Mouse (Mus musculus) urinary bladder, postnatal 25 days (tissue): ENCODE data around the gene Ect2.

Source experiments
- DNase-seq: peaks from one replicate; pipeline ENCODE4 v3.0.0; 2022; ENCODE audit warnings: low spot score

Gene Ect2

GRCm38 (mm10) chr3:27067206-27067605 lies 86.5 kb downstream of the Ect2 start:
- DNase-seq: no peak

DNA sequence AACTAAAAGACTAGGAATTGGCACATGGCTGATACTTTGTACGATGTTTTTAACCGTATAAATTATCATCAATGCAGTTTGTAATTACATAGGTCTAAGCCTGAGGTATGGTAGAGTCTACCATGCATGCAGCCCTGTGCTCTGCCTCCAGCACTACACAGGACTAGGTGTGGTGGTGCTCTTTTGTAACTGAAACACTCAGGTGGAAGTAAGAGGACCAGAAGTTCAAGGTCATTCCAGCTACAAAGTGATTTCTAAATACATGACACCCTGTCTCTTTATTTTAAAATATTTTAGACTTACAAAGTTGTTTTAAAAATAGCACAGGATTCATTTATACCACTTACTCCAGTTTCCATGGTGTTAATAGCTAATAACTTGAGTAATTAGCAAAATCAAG lies 88.8 kb downstream of the Ect2 start:
- DNase-seq: no peak

DNA sequence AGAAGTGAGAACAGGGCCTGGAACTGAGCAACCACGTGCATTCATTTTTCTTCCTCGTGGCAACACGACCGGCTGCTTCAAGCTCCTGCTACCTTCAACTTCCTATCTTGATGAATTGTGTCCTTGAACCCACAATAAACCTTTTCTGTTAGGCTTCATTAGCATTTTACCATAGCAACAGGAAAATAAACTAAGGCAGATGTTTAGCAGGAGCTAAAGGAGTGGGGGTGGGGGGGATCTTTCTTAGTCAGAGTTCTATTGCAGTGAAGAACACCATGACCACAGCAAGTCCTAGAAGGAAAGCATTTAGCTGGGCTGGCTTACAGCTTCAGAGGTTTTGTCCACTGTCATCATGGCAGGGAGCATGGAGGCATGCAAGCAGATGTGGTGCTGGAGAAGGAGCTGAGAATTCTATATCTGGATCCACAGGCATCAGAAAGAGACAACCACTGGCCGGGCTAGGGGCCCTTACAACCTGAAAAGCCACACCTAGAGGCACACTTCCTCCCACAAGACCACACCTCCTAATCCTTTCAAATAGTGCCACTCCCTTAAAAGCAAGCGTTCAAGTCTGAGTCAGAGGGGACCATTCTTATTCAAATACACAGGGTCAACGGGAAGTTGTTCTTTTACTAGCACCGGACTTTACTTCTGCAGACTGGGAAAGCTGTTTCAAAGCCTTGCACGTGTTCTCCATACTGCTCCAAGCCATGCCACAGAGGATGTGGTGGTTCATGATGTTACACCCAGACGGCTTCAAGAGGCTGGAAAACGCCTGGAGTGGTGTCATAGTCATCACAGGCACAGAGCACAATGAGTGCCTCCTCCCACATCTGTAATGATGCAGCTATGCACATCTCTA lies 90.0 kb downstream of the Ect2 start:
- no peak for DNase-seq

DNA sequence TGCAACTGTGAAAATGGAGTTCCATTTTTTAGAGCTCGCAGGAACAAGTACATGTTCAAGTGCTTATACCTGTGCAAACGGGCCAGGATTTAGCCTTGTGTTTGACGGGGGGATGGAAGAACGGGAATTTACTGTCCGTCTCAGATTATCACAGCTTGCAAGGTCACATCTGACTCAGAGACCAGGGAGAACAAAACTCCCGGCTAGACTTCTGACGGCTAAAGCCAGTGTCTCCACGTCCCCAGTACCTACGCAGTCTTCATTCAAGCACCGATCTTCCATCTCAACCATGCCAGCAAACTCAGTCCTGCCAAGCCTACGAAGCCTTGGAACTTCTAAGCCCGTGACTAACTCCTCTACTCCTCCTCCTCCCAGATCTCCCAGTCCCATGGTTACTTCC lies 93.2 kb downstream of the Ect2 start:
- DNase-seq: no peak

DNA sequence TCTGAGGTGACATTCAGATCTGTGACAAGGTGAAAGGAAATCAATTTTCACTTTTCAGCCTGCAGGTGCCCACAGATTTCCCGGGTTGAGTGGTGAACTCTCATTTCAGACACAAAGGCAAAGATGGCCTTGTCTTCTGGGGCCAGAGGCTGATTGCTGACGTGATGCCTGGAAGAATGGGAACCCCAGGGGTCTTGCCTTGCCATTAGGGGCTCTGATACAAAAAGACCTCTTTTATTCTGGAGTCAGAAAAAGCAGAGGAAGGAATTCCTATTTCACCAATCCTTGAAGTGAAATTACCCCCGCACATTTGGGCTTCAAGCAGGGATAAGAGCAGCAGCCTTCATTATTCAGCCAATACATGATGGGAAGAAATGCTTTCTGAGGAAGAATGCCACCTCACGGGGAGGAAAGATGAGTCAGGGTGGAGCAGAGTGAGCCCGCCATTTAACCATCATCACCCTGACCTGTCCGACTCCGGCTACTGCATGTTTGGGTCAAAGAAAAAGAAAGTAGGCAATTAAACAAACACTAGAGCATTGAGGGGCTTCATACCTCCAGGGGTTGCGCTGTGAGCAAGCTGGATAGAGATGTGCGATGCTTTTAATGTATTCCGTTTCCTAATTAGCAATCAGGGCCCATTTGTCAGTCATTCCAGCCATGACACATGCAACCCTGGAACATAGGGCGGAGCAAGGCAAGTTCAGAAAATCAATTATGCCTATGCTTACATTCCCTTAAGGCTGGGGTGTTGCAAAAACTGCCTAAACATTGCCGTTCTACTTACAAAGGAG lies 94.0 kb downstream of the Ect2 start:
- DNase-seq: no peak

DNA sequence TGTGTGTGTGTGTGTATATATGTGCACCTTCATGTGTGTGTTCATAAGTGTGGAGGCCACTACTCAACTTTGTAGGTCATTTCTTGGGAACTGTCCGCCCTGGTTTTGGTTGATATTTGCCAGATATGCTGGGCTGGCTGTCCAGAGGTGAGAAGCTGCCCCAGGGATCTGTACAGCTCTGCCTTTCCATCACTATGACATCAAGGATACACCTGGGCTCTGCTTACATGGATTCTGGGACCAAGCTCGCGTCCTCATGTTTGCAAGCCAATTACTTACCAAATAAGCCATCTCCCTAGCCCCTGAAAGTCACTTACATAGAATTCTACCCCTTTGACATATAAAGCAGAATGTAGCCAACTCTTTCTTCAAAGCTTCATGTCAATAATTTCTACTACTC lies 98.2 kb downstream of the Ect2 start:
- no peak for DNase-seq

DNA sequence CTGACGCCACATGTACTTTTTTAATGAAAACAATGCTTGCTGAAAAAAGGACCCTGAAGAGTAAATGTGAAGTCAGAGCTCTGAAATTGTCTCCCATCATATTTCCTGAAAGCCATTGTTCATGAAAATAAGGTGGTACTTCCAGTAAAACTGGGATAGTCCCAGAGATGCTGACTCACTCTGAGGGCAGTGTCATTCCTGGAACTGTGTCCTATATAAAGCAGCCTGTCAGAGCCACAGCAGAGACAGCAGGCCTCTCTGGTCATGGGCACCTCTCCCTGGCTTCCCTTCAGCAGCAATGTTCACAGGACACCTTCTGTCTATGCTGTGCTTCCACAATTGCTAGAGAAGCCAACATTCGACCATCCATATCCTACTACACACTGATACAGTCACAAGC lies 98.9 kb downstream of the Ect2 start:
- no peak for DNase-seq
